Mouse (Mus musculus) cerebellum, adult 9-10 months (tissue): ENCODE results near the gene Cd82.

Experiments used
- DNase-seq: peaks from one replicate; pipeline ENCODE4 v3.0.0; 2022

Cd82 gene

DNA sequence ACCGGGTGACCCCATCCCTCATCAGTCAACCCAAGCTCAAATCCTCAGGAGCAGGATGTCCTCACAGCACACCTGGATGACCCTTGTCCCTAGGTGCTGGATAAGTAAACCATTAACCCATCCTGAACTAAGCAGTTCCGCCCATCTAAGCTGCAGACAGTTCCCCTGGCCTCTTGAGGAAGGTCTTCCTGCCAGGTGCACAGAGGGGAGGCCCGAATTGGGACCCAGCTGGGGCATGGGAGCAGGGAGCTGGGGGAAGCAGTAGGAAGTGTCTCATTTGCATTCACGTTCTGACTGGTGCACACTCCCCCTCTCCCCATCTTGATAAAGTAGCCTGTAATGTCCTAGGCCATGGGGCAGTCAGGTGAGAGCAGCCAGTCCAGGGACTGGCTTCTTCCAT, 50.8 kb downstream of the Cd82 start:
- no peak for DNase-seq

GRCm38 (mm10) chr2:93410899-93411570, 51.9 kb downstream of the Cd82 start:
- no peak for DNase-seq

DNA sequence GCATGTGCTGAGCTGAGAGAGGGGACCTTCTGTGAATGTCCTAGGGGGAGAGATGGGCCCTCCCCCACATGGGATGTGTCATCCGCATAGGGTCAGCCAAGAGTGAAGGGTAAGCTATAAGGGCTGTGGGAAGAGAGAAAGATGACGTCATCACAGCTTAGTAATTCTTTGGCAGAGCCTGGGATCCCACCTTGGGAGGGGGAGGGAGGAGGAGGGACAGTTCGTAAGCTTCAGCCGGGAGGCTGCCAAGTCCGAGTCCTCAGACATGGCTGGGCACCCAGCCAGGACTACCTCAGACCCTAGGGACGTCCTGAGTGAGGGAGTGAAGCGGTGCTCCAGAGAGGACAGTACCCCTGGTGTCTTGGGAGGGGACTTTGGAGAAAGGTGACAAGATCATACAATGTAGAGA, 57.9 kb downstream of the Cd82 start:
- no peak for DNase-seq

DNA sequence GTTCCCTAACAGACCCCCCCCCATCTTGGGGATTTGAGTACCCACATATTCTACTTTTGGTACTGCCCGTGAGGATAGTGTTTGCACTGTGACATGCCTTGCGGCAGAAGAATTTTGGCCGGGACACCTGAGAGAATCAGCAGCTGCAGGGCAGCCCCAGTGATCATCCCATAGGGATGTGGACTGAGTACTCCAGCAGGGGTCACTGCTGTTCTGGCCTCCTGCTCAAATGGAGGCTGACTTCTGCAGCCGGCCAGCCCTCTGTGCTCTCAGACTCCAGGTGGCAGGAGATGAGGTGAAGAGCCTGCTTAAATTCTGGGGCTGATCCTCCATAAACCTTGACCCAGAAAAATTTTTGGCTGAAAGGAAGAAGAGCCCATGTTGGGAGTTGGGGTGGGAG, 58.8 kb downstream of the Cd82 start:
- DNase-seq: no peak

- DNase-seq: no peak
Measured at GRCm38 (mm10) chr2:93403267-93403666, 59.7 kb downstream of the Cd82 start.

DNA sequence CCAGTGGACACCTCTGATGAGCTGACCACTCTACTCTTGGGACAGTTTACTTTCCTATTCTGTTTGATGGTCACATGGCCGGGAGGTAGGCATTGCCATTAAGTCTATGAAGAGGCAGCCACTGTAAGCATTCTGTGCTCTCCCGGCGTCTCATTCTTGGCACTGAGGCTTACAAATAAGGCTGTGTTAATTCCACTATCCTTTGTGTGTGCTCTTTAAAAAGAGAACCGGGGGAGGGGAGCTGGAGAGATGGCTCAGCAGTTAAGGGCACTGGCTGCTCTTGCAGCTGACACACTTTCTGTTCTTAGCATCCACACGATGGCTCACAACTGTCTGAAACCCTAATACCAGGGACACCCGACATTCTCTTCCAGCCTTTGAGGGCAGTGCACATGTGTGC, 71.7 kb downstream of the Cd82 start:
- DNase-seq: no peak

DNA sequence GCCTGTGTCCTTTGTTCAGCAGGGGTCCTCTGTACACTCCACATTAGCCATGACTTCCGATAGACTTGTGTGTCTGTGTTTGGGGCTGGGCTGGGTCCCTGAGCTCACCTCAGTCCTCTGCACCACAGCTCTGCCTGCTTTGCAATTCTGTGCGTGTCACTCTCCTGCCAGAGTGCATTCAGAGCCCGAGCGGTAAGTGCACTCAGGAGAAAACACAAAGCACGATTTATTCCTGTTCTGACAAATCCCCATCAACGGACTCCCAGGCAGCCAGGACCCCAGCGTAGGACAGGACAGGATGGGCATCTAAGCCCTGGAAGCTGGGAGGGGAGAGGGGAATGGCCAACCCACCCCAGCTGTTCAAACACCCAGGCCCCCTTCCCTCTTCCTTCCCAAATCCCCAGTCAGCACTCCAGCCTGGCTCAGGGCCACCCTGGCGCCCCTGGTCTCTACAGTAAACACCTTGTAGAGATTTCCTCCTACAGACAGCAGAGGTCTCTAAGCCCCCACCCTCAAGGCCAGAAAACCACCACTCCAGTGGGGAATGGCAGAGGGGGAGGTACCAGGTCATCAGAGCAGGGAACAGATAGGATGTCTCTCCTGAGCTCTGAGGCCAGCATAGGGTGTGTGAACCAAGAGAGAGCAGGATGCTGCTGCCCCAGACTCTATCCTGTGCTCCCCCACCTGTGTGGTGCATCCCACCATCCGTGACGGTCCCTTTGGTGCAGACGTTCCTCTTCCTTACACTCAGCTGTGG, 72.6 kb downstream of the Cd82 start:
- DNase-seq: no peak

- no peak for DNase-seq
Measured at GRCm38 (mm10) chr2:93386958-93387357, 76.0 kb downstream of the Cd82 start.

- DNase-seq: no peak
Measured at GRCm38 (mm10) chr2:93383831-93384230, 79.1 kb downstream of the Cd82 start.

GRCm38 (mm10) chr2:93380680-93381089, 82.3 kb downstream of the Cd82 start:
- DNase-seq: no peak

- DNase-seq: peak; percentile 71
Measured at GRCm38 (mm10) chr2:93377797-93378196, 85.1 kb downstream of the Cd82 start.

DNA sequence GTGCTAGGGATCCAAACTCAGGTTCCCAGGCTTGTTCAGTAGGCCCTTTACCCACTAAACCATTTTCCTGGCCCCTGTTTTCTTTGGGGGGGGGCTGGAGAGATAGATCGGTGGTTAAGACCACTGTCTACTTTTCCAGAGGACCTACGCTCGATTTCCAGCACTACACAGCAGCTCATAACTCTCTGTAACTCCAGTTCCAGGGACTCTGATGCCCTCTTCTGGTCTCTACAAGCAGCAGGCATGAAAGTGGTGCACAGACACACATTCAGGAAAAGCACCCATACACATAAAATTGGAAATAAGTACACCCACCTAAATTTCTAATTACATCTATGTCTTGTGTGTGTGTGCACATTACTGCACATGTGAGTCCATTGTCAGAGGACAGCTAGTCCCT, 85.8 kb downstream of the Cd82 start:
- no peak for DNase-seq

DNA sequence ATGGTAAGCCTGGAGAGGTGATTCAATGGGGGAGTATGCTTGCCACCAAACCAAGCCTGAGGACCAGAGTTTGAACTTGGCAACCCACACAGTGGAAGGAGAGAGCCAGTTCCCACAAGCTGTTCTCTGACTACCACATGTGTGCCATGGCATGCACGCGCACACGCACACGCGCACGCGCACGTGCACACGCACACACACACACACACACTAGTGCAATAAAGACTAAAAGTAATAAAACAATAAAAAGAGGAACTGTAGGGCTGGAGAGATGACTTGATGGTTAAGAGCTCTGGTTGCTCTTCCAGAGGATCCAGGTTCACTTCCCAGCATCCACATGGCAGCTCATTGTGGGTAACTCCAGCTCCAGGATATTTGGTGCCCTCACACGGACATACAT, 90.1 kb downstream of the Cd82 start:
- no peak for DNase-seq

DNA sequence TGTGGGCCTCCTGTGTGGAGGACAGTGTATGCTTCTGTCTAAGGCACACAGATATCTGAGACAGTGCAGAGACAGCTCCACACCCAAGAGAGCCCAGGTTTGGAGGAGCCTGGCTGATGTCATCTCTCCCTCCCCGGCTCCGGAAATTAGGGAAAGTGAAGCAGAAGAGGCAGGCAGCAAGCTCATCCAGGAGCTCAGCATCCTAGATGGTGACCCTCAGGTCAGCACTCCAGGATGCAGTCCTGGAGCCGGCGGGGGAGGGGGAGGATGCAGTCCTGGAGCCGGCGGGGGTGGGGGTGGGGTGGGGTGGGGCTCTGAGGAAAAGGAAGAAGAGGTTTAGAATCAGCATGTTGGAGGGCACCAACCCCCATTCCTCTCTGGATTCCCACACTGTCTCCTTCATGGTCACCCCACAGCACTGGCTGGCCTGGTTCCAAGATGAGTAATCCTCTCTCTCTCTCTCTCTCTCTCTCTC, 90.8 kb downstream of the Cd82 start:
- no peak for DNase-seq
